Mouse (Mus musculus) CH12.LX (cell line): Measurements from ENCODE around the gene Cacnb4.

ENCODE experiments used
- ZMIZ1 ChIP-seq: IDR thresholded peaks from 2 replicates; pipeline ENCODE4 v1.6.1; 2012; ENCODE audit warnings: low read depth, mild to moderate bottlenecking, inconsistent platforms, low read length, improper control_type of control experiment
- ZNF384 ChIP-seq: IDR thresholded peaks from 2 replicates; pipeline ENCODE4 v1.6.1; 2012; ENCODE audit warnings: low read depth, low read length, improper control_type of control experiment, inconsistent platforms

DNA sequence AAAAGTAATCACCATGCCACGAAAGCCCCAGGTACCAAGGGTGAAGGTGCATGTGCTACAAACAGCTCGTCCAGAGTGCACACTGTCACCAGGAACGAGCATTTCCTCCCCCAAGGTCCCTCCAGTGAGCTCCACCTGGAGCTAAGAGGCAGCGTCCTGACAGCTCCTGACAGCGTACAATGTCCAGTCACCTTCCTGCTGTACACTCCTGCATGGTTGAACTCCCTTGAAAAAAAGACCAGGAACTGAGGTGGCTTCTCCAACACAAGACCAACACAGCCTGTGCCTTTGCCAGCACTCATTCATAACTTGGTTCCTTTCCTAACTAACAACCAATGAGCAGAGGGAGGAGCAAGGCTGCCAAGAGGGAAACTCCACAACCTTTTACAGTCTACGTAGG, 255.4 kb downstream of the Cacnb4 start:
- TF ChIP-seq ZNF384 (no peak), ZMIZ1 (no peak)
